ENCODE assay signal across 9 mouse cellular contexts in the genomic region with DNA sequence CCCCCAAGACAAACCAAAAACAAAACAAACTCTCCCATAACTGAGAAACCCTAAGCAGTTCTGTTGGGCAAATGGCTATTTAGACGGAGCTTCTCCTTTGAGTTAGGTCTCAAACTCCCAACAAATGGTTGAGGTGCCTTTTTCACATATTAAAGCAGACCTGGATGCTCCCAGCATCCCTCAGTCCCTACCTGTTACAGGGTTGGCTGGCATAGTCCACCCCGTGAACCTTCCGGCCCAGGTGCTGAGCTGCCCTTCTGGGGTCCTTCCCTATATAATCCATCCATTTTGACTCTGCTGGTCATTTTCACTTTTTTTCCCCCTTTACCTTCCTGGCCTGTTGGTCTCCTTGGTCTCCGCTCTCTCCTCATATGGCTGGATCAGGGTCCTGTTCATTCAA. TPM values are rescaled to one million over a fixed set of nuclear protein-coding genes. Genes with fewer than 3 reads are reported as not detected.
DNase-seq lines count a peak whose midpoint lies in the region; ATAC-seq and TF ChIP-seq lines count a peak whose summit lies in the region.
"Had no signal": no experiment of that assay in that cellular context is flagged by ENCODE, and none has a peak within 500 bp of the region (broad histone marks: within the 10 kb centered on the region; RNA-seq: fewer than 3 reads in every experiment).

No protein-coding gene starts in this region.

- no peak for DNase-seq in lung, embryonic 14.5 days
- no peak for DNase-seq in lung, postnatal 4 days
- DNase-seq in limb, embryonic 10.5 days (ENCODE audit: low spot score), result no peak
- no peak for DNase-seq in urinary bladder, adult 2 months (ENCODE audit: low spot score)
- DNase-seq in adrenal gland, postnatal 36 days, result no peak
- DNase-seq in frontal cortex, postnatal 25 days (ENCODE audit: low spot score in 2 of 2), result no peak

- peak overlapping the region; percentile 91 for H3K4me3 ChIP-seq in lung, embryonic 14.5 days (ENCODE audit: low read depth, low read length)
- H3K4me3 ChIP-seq in erythroblast, embryonic 14.5 days (replicated peaks), result peak overlapping the region; percentile 95
- peak overlapping the region; percentile 95 for H3K4me3 ChIP-seq in limb, embryonic 10.5 days
- peak overlapping the region; percentile 77 for H3K4me3 ChIP-seq in neural tube, embryonic 14.5 days (ENCODE audit: low read depth, low read length)

- H3K9ac ChIP-seq in lung, embryonic 14.5 days, result peak overlapping the region; percentile 71; the same call in 1 of the 2 replicates
- peak overlapping the region; percentile 84 for H3K9ac ChIP-seq in neural tube, embryonic 14.5 days (replicated peaks; ENCODE audit: low read depth, low read length)

- H3K27ac ChIP-seq in lung, embryonic 14.5 days (ENCODE audit: low read depth), result no peak overlapping the region
- H3K27ac ChIP-seq in limb, embryonic 10.5 days, result peak overlapping the region; percentile 90
- H3K27ac ChIP-seq in neural tube, embryonic 14.5 days (ENCODE audit: low read depth, low read length), result no peak overlapping the region

- no peak for TF ChIP-seq CTCF in lung, embryonic 14.5 days (IDR thresholded peaks at IDR 0.05; ENCODE audit: low read depth)

- 76% methylated on average over 4 of the region's 4 CpGs for WGBS in lung, embryonic 14.5 days
- 85% methylated on average over 4 of the region's 4 CpGs for WGBS in limb, embryonic 10.5 days
- 94% methylated on average over 4 of the region's 4 CpGs for WGBS in neural tube, embryonic 14.5 days

- no peaks in the 10 kb centered on the region for H3K36me3 ChIP-seq in lung, embryonic 14.5 days (ENCODE audit: insufficient read depth)
- H3K36me3 ChIP-seq in erythroblast, embryonic 14.5 days (ENCODE audit: control insufficient read depth), result no peaks in the 10 kb centered on the region
- peaks cover 6% of the 10 kb centered on the region for H3K36me3 ChIP-seq in limb, embryonic 10.5 days
- peaks cover 4% of the 10 kb centered on the region; the same call in 1 of the 2 replicates for H3K36me3 ChIP-seq in neural tube, embryonic 14.5 days (ENCODE audit: control insufficient read depth, insufficient read depth, low read length)

- no peaks in the 10 kb centered on the region for H3K27me3 ChIP-seq in lung, embryonic 14.5 days (ENCODE audit: insufficient read depth, low read length)
- H3K27me3 ChIP-seq in erythroblast, embryonic 14.5 days (ENCODE audit: control insufficient read depth), result no peaks in the 10 kb centered on the region
- H3K27me3 ChIP-seq in limb, embryonic 10.5 days (ENCODE audit: low read depth, poor library complexity, severe bottlenecking), result no peaks in the 10 kb centered on the region
- H3K27me3 ChIP-seq in neural tube, embryonic 14.5 days (ENCODE audit: control insufficient read depth, insufficient read depth, low read length), result no peaks in the 10 kb centered on the region

- H3K4me1 ChIP-seq in lung, embryonic 14.5 days (ENCODE audit: insufficient read depth), result peaks cover 4% of the 10 kb centered on the region; the same call in 1 of the 2 replicates
- H3K4me1 ChIP-seq in erythroblast, embryonic 14.5 days (ENCODE audit: control insufficient read depth), result peaks cover 29% of the 10 kb centered on the region
- peaks cover 19% of the 10 kb centered on the region for H3K4me1 ChIP-seq in limb, embryonic 10.5 days
- H3K4me1 ChIP-seq in neural tube, embryonic 14.5 days (ENCODE audit: control insufficient read depth, insufficient read depth, low read length), result peaks cover 18% of the 10 kb centered on the region

- no peaks in the 10 kb centered on the region for H3K9me3 ChIP-seq in lung, embryonic 14.5 days (ENCODE audit: low read depth, low read length)
- H3K9me3 ChIP-seq in erythroblast, embryonic 14.5 days (ENCODE audit: control insufficient read depth, low read length), result peaks cover 5% of the 10 kb centered on the region
- H3K9me3 ChIP-seq in limb, embryonic 10.5 days (replicated peaks), result no peaks in the 10 kb centered on the region
- H3K9me3 ChIP-seq in neural tube, embryonic 14.5 days (ENCODE audit: control insufficient read depth, low read length), result no peaks in the 10 kb centered on the region

- H3K4me2 ChIP-seq in lung, embryonic 14.5 days, result peak overlapping the region; percentile 83
- H3K4me2 ChIP-seq in neural tube, embryonic 14.5 days (ENCODE audit: low read depth, low read length), result peak overlapping the region; percentile 52

- peak; percentile 7; the same call in 1 of the 2 replicates for ATAC-seq in lung, embryonic 14.5 days (ENCODE audit: insufficient read depth)
- ATAC-seq in neural tube, embryonic 14.5 days (ENCODE audit: low read depth), result peak; percentile 26; the same call in 1 of the 2 replicates

RNA-seq across cellular contexts. Expression of gene Kif3a, which starts 0.5 kb away (rescaled TPM):
- 67.9 and 69.7 TPM in 2 replicates for polyA plus RNA-seq in lung, embryonic 14.5 days (2014; fragmentation: Nextera tagmentation; extraction: Ambion mirVana)
- polyA plus RNA-seq in erythroblast, embryonic 14.5 days (2012), result 0.31 and 0.37 TPM in 2 replicates
- 52.0 and 69.4 TPM in 2 replicates for polyA plus RNA-seq in limb, embryonic 10.5 days (2016; fragmentation: Nextera tagmentation; extraction: Ambion mirVana)
- 280 and 308 TPM in 2 replicates for polyA plus RNA-seq in neural tube, embryonic 14.5 days (2014; fragmentation: Nextera tagmentation; extraction: Ambion mirVana)
- 14.3 and 16.1 TPM in 2 replicates for polyA plus RNA-seq in urinary bladder, adult 2 months (2012; rRNA removed)
- total RNA-seq in adrenal gland, postnatal 36 days (2021), result 10 to 100 TPM; 24.1 to 31.1 TPM

RNA-seq across cellular contexts. Expression of gene Sept8, which starts 47.6 kb away (rescaled TPM):
- polyA plus RNA-seq in lung, embryonic 14.5 days (2014; fragmentation: Nextera tagmentation; extraction: Ambion mirVana), result 25.3 and 25.6 TPM in 2 replicates
- 7.5 and 7.8 TPM in 2 replicates for polyA plus RNA-seq in erythroblast, embryonic 14.5 days (2012)
- 18.6 and 22.8 TPM in 2 replicates for polyA plus RNA-seq in limb, embryonic 10.5 days (2016; fragmentation: Nextera tagmentation; extraction: Ambion mirVana)
- 20.5 and 25.0 TPM in 2 replicates for polyA plus RNA-seq in neural tube, embryonic 14.5 days (2014; fragmentation: Nextera tagmentation; extraction: Ambion mirVana)
- polyA plus RNA-seq in urinary bladder, adult 2 months (2012; rRNA removed), result 63.8 and 64.4 TPM in 2 replicates
- total RNA-seq in adrenal gland, postnatal 36 days (2021), result 10 to 100 TPM; 35.0 to 42.6 TPM

RNA-seq across cellular contexts. Expression of gene Il4, which starts 51.8 kb away (rescaled TPM):
- 1.1 and 2.1 TPM in 2 replicates for polyA plus RNA-seq in lung, embryonic 14.5 days (2014; fragmentation: Nextera tagmentation; extraction: Ambion mirVana)
- not detected in 2 replicates for polyA plus RNA-seq in erythroblast, embryonic 14.5 days (2012)
- 0.40 and 0.58 TPM in 2 replicates for polyA plus RNA-seq in limb, embryonic 10.5 days (2016; fragmentation: Nextera tagmentation; extraction: Ambion mirVana)
- 7.6 and 8.1 TPM in 2 replicates for polyA plus RNA-seq in neural tube, embryonic 14.5 days (2014; fragmentation: Nextera tagmentation; extraction: Ambion mirVana)
- polyA plus RNA-seq in urinary bladder, adult 2 months (2012; rRNA removed), result 0.19 and 0.37 TPM in 2 replicates
- not detected for total RNA-seq in adrenal gland, postnatal 36 days (2021)
- total RNA-seq: left cerebral cortex, postnatal 10 days had no signal

Comparison
In these comparisons a context has a peak if more than half of its experiments do, and no peak if none do; other contexts are left out.
1. RNA of gene Kif3a, which starts 0.5 kb away (polyA plus RNA-seq): 280 to 308 TPM in neural tube, embryonic 14.5 days, 52.0 to 69.4 TPM in limb, embryonic 10.5 days, 67.9 to 69.7 TPM in lung, embryonic 14.5 days and 14.3 to 16.1 TPM in urinary bladder, adult 2 months; 0.31 to 0.37 TPM in erythroblast, embryonic 14.5 days; every median in the first group is over 10 times any median in the second.
2. Peak in every context shown above with its lines, with median percentiles within 50 percentile points of each other: H3K4me3 ChIP-seq.